Mouse (Mus musculus) liver (tissue): ENCODE data around the gene Arap1.

Experiments used
- DNase-seq: peaks from one replicate; pipeline ENCODE4 v3.0.0-alpha.2; 2020; ENCODE audit warnings: mixed read lengths

Arap1 gene

DNA sequence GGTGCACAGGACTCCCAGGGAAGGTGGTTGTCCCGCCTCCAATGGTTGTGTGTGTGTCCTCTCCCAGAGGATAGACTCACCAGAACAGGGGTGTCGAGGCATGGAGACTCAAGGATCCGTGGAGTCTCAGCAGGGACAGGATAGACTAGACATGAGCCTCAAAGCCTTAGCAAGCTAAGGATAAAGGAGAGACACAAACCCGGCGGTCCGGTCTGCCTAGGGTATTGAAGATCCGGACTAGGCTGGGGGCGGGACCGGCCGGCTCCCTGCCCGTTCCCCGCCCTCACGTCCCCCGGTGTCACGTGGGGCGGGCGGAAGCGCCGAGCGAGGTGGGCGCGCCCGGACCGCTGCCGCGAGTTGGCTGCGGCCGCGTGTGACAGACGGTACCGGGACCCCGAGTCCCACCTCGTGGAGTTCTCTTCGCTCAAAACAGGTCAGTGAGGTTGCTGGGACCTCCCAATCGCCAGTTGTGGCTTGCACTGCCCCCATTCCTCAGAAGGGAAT, at the start of gene Arap1:
Arap1 (plus strand) TSS at position 301 of the 504 bp plus-strand sequence.
- DNase-seq: peak; percentile 77

- DNase-seq: no peak
These were observed 49.5 kb upstream of the Arap1 start for GRCm38 (mm10) chr7:101298375-101298774.

- DNase-seq: no peak
These were observed 46.4 kb upstream of the Arap1 start for GRCm38 (mm10) chr7:101301361-101301880.

- peak; percentile 88 for DNase-seq
These were observed 45.9 kb upstream of the Arap1 start, which contains the start of gene Atg16l2 for GRCm38 (mm10) chr7:101301881-101302456. TSS of gene Atg16l2 (minus strand) at chr7:101302251.

- DNase-seq: no peak
These were observed 45.2 kb upstream of the Arap1 start for GRCm38 (mm10) chr7:101302691-101303090.

- DNase-seq: no peak
These were observed 41.0 kb upstream of the Arap1 start for GRCm38 (mm10) chr7:101306841-101307240.

- DNase-seq: no peak
These were observed 37.9 kb upstream of the Arap1 start for GRCm38 (mm10) chr7:101309985-101310326.

- DNase-seq: peak; percentile 98
These were observed 37.4 kb upstream of the Arap1 start for GRCm38 (mm10) chr7:101310327-101311028.

- DNase-seq: no peak
These were observed 36.8 kb upstream of the Arap1 start for GRCm38 (mm10) chr7:101311061-101311460.

DNA sequence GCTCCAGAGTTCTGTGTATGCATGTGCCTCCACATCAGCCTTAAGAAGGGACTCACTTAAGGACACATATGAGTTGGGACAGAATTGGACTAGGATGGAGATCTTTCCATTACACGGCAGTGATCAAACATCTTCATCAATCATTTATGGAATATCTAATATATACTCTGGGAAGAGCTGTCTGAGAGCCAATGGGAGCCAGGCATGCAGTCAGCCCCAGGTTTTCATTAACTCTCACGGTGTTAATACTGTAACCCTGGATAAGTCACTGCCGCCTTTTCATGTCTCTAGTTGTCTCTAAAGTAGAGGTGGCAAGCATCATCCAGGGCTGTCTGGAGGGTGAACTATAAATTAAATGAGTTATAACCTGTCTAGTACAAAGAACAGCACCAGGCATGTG, 34.8 kb upstream of the Arap1 start:
- DNase-seq: no peak

GRCm38 (mm10) chr7:101314396-101314795, 33.5 kb upstream of the Arap1 start:
- no peak for DNase-seq

DNA sequence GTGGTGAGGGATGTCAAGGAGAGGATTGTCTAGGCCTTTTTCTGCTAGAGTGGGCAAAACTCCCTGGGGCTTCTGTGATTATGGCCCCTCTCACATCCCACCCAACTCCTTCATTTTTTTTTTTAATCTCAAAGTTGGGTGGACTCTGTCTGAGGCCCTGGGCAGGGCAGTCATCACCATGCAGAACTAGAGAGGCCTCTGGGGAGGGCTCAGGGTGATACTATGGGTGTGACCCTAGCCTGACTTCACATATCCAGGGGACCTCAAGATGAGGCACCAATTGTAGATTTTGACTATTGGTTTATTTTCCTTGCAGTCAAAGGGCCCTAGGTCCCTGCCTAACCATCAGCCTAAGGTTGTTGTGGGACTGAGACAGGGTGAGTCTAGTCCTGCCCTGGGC, 32.2 kb upstream of the Arap1 start:
- peak; percentile 72 for DNase-seq

- DNase-seq: peak; percentile 59
These were observed 31.3 kb upstream of the Arap1 start for GRCm38 (mm10) chr7:101316591-101317001.

DNA sequence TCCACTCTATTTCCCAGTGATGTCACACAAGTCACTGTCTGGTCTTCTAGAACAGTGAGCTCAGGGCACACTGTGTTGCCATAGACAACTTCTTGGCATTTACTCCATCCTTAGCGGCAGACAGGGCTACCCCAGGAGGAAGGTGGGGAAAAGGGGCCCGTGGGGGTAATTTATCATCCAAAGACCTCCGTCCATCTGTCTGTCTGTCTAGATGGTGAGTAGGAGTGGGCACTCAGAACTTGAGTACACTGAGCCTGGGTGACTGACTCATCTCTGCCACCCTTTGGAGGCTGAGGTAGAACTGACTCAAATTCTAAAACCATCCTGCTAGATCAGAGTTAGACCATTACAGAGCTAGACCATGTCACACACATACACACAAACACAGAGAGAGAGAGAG, 30.9 kb upstream of the Arap1 start, which contains the start of gene Stard10:
Stard10 (plus strand) TSS at position 73 of the 400 bp plus-strand sequence.
- no peak for DNase-seq

GRCm38 (mm10) chr7:101318848-101319247, 29.0 kb upstream of the Arap1 start:
- peak; percentile 63 for DNase-seq

- DNase-seq: no peak
These were observed 28.1 kb upstream of the Arap1 start for GRCm38 (mm10) chr7:101319796-101320195.

- DNase-seq: peak; percentile 79
These were observed 27.3 kb upstream of the Arap1 start for GRCm38 (mm10) chr7:101320399-101321217.

- peak; percentile 44 for DNase-seq
These were observed 26.5 kb upstream of the Arap1 start for GRCm38 (mm10) chr7:101321218-101321827.

DNA sequence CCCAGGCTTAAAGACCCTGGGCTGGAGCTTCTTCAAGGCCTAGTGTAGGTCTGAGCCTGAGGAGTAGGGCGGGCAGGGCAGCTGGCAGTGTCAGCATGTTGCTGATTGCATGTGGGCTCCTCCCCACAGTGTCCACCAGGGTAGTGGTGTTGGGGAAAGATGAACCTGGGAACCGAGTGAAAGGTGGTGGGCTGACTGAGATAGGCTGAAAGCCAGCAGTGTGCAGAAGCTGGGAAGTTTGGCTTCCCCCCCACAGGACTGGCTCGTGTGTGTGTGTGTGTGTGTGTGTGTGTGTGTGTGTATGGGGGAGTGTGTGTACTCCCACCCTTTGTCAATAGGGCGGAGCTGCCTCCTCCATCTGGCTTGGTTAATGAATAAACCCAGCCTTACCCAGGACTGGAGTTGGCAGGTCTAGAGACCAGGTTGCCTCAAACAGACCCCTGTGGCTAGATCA, 24.7 kb upstream of the Arap1 start:
- DNase-seq: peak; percentile 61

- no peak for DNase-seq
These were observed 23.5 kb upstream of the Arap1 start for GRCm38 (mm10) chr7:101324142-101324962.

- DNase-seq: no peak
These were observed 21.9 kb upstream of the Arap1 start for GRCm38 (mm10) chr7:101326006-101326405.

DNA sequence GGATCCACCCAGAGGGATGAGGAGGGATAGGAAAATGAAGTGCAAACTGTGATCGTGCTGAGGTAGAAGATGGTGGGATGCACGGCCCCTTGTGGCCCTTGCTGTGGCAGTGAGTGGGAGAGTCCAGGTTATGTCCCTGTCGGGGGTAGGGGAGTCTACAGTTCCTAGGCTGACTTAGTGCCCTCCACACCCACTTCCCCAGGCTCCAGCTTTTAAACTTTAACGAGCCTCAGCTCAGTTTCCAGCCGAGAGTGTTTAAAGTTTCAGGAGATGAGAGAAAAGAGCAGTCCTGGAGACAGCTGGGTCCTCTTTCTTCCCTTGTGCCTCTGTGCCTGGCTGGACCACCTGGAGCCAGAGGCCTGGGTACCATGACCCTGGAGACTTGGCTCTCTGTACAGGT, 20.6 kb upstream of the Arap1 start:
- no peak for DNase-seq
